Mouse (Mus musculus) CH12.LX (cell line): ENCODE data around the gene Cmpk2. TPM values are rescaled to one million over a fixed set of nuclear protein-coding genes. Genes with fewer than 3 reads are reported as not detected.

Experiments used
- DNase-seq: peaks from one replicate; pipeline ENCODE4 v3.0.0-alpha.2; 2013; ENCODE audit errors: extremely low read depth
- H3K27ac ChIP-seq: 2 replicates; pipeline ENCODE4 v1.5.1; 2012; ENCODE audit warnings: low read depth, mild to moderate bottlenecking, control low read depth, moderate library complexity; ENCODE audit not compliant: insufficient read depth
- H3K27me3 ChIP-seq: replicated peaks from 2 replicates; pipeline ENCODE3; 2012; ENCODE audit warnings: inconsistent platforms
- H3K36me3 ChIP-seq, 2 experiments: replicated peaks in 1 of 2; 2 replicates each; pipeline versions ENCODE3 to v1.6.1; 2012; ENCODE audit warnings: inconsistent platforms in 1 of 2, low read length in 1 of 2, mild to moderate bottlenecking in 1 of 2, mixed read lengths in 1 of 2, moderate library complexity in 1 of 2; ENCODE audit not compliant: control insufficient read depth in 1 of 2, insufficient read depth in 1 of 2
- H3K4me1 ChIP-seq, 2 experiments: 2 replicates each; pipeline ENCODE4 v1.6.1; 2012; ENCODE audit warnings: inconsistent platforms in 1 of 2, moderate library complexity in 1 of 2; ENCODE audit not compliant: insufficient read depth in 2 of 2, control insufficient read depth in 1 of 2
- H3K4me2 ChIP-seq: 2 replicates; pipeline ENCODE4 v1.6.1; 2012; ENCODE audit warnings: low read depth, mild to moderate bottlenecking, control low read depth; ENCODE audit not compliant: poor library complexity, insufficient read depth, severe bottlenecking
- H3K4me3 ChIP-seq, 3 experiments: fragments of 150-350 bp in 1 of 3; sonication (generic) in 1 of 3; replicated peaks in 1 of 3; 2 replicates each; pipeline versions ENCODE3 to v1.5.1; 2011 to 2012; ENCODE audit warnings: low read depth in 2 of 3, low read length in 2 of 3, mild to moderate bottlenecking in 2 of 3, moderate library complexity in 2 of 3, control low read depth in 1 of 3, improper control_type of control experiment in 1 of 3, inconsistent platforms in 1 of 3, mixed read lengths in 1 of 3; ENCODE audit not compliant: poor library complexity in 1 of 3
- H3K79me2 ChIP-seq: replicated peaks from 2 replicates; pipeline ENCODE4 v1.6.1; 2012; ENCODE audit warnings: mild to moderate bottlenecking, moderate library complexity; ENCODE audit not compliant: control insufficient read depth, poor library complexity, insufficient read depth, severe bottlenecking; ENCODE audit errors: extremely low read depth
- H3K9ac ChIP-seq: 2 replicates; pipeline ENCODE4 v1.6.1; 2012; ENCODE audit warnings: low read depth, mild to moderate bottlenecking, control low read depth, moderate library complexity; ENCODE audit not compliant: insufficient read depth
- H3K9me3 ChIP-seq: replicated peaks from 2 replicates; pipeline ENCODE3; 2012; ENCODE audit warnings: low read length, inconsistent platforms, mixed read lengths
- BHLHE40 ChIP-seq: IDR thresholded peaks from 2 replicates; pipeline ENCODE4 v1.6.1; 2011; ENCODE audit warnings: mild to moderate bottlenecking, low read depth, low read length, improper control_type of control experiment
- CHD1 ChIP-seq: IDR thresholded peaks from 2 replicates; pipeline ENCODE4 v1.6.1; 2012; ENCODE audit warnings: low read depth, low read length, improper control_type of control experiment, inconsistent platforms
- CHD2 ChIP-seq: IDR thresholded peaks from 2 replicates; pipeline ENCODE4 v1.6.1; 2011; ENCODE audit warnings: low read length, improper control_type of control experiment
- CTCF ChIP-seq, 2 experiments: IDR thresholded peaks in 1 of 2; conservative IDR thresholded peaks in 1 of 2; 2 replicates each; pipeline ENCODE4 v1.5.1; 2011 to 2012; ENCODE audit warnings: low read depth in 2 of 2, low read length in 2 of 2, improper control_type of control experiment in 1 of 2, inconsistent platforms in 1 of 2, mild to moderate bottlenecking in 1 of 2, moderate library complexity in 1 of 2
- E2F4 ChIP-seq: IDR thresholded peaks from 2 replicates; pipeline ENCODE4 v1.6.1; 2011; ENCODE audit warnings: low read depth, low read length, improper control_type of control experiment; ENCODE audit not compliant: insufficient replicate concordance
- ELF1 ChIP-seq: IDR thresholded peaks from 2 replicates; pipeline ENCODE4 v1.6.1; 2014; ENCODE audit warnings: low read depth, mild to moderate bottlenecking, inconsistent platforms, low read length, improper control_type of control experiment
- ETS1 ChIP-seq: conservative IDR thresholded peaks from 2 replicates; pipeline ENCODE4 v1.6.1; 2012; ENCODE audit warnings: low read depth, mild to moderate bottlenecking, inconsistent platforms, low read length, improper control_type of control experiment, moderate library complexity
- HCFC1 ChIP-seq: IDR thresholded peaks from 2 replicates; pipeline ENCODE4 v1.6.1; 2012; ENCODE audit warnings: low read depth, mild to moderate bottlenecking, inconsistent platforms, low read length, improper control_type of control experiment
- MAX ChIP-seq: IDR thresholded peaks from 2 replicates; pipeline ENCODE4 v1.6.1; 2011; ENCODE audit warnings: low read length, improper control_type of control experiment
- MEF2A ChIP-seq: IDR thresholded peaks from 2 replicates; pipeline ENCODE4 v1.6.1; 2014; ENCODE audit warnings: low read depth, mild to moderate bottlenecking, inconsistent platforms, low read length, improper control_type of control experiment, borderline replicate concordance
- MXI1 ChIP-seq: IDR thresholded peaks from 2 replicates; pipeline ENCODE4 v1.6.1; 2011; ENCODE audit warnings: mild to moderate bottlenecking, low read depth, low read length, improper control_type of control experiment
- MYC ChIP-seq: IDR thresholded peaks from 2 replicates; pipeline ENCODE4 v1.6.1; 2011; ENCODE audit warnings: low read depth, mild to moderate bottlenecking, improper control_type of control experiment, low read length
- RCOR1 ChIP-seq: conservative IDR thresholded peaks from 2 replicates; pipeline ENCODE4 v1.6.1; 2012; ENCODE audit warnings: low read depth, mild to moderate bottlenecking, inconsistent platforms, low read length, improper control_type of control experiment
- SIN3A ChIP-seq: IDR thresholded peaks from 2 replicates; pipeline ENCODE4 v1.6.1; 2012; ENCODE audit warnings: low read length, improper control_type of control experiment, inconsistent platforms
- UBTF ChIP-seq: IDR thresholded peaks from 2 replicates; pipeline ENCODE4 v1.6.1; 2012; ENCODE audit warnings: low read depth, mild to moderate bottlenecking, inconsistent platforms, low read length, improper control_type of control experiment, moderate library complexity
- USF2 ChIP-seq: conservative IDR thresholded peaks from 2 replicates; pipeline ENCODE4 v1.6.1; 2011; ENCODE audit warnings: low read depth, low read length, improper control_type of control experiment
- ZMIZ1 ChIP-seq: IDR thresholded peaks from 2 replicates; pipeline ENCODE4 v1.6.1; 2012; ENCODE audit warnings: low read depth, mild to moderate bottlenecking, inconsistent platforms, low read length, improper control_type of control experiment
- dilution Hi-C: fragments of 300-500 bp; cut with MboI; formaldehyde crosslinking; loops from 2 replicates; pipeline ENCODE4 v1.14.3; 2020; ENCODE audit warnings: low sequenced_read_pairs; ENCODE audit not compliant: extremely low pct_unique_long_range_greater_than_20kb, extremely low pct_ligation_motif_present
- in situ Hi-C: fragments of 300-500 bp; cut with MboI; formaldehyde crosslinking; loops from 3 replicates; pipeline ENCODE4 v1.14.3; 2019; ENCODE audit warnings: low sequenced_read_pairs, low pct_ligation_motif_present, low pct_unique_long_range_greater_than_20kb, mixed read lengths
- polyA plus RNA-seq: library from polyadenylated mRNA; unstranded; fragments of >175 nt; gene quantifications from 2 replicates; pipeline ENCODE4 v1.2.1, GENCODE M21; 2012; ENCODE audit warnings: low read depth; ENCODE audit not compliant: insufficient read length
- total RNA-seq, 2 experiments: library from RNA; depleted of rRNA; stranded (reverse); fragments of 300-350 nt in 1 of 2; fragments of >200 nt in 1 of 2; gene quantifications; 2 replicates each; pipeline ENCODE4 v1.2.3; 2012 to 2014

The Cmpk2 gene
- total and polyA plus RNA-seq, 3 experiments, result 0.15 to 0.47 TPM; not detected in 1

DNA sequence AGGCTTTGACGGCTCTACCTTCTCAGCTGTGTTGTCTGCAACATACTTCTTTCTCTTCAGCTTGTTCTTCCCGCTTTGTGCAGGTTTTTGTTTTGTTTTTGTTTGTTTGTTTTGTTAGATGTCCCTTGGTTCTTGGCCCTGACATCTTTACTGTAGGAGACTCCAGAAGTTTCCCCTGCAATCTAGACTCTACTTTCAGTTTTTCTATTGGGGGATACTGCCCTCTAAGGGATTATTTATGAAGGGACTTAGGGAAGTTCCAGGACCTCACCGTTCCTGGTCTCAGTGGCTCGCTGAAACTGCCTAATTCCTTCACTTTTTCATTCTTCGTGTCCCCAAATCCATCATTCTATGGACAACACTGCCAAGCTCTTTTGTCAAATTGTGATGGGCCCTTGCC, 3.4 kb upstream of the Cmpk2 start:
- Histone ChIP-seq H3K27me3 (peaks cover 3% of the 10 kb centered on the region), H3K4me2 (no peak overlapping the region), H3K36me3 (no peaks in the 10 kb centered on the region), H3K9me3 (no peaks in the 10 kb centered on the region), H3K9ac (no peak overlapping the region), H3K79me2 (no peaks in the 10 kb centered on the region), H3K27ac (no peak overlapping the region), H3K4me3 (no peak overlapping the region), H3K4me1 (peaks cover 0 to 16% of the 10 kb centered on the region in 2 experiments; a peak in 3 of 4 replicates)
- no peak for TF ChIP-seq ELF1
- no peak for TF ChIP-seq MAX
- dilution Hi-C loops (no loop called here), in situ Hi-C loops (no loop called here)
- no peak for DNase-seq

DNA sequence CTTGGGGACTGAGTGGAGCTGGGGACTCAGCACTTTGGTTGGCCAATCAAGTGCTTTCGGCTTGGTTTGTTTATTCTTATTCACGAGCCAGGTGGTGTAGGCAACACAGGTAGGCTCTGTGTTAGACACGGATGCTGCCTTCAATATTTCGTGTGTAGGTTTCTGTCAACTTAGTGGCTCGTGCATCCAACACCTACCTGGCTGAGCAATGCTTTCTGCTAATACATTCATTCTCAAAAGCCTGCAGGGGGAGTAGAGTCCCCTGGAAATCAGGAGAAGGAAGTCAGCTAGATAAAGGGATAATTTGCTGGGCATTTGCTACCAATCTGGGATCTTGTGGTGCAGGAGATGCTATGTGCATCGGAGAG, 1.0 kb downstream of the Cmpk2 start:
- Histone ChIP-seq H3K27ac (no peak overlapping the region), H3K27me3 (peaks cover 7% of the 10 kb centered on the region), H3K4me3 (peak overlapping the region in 2 of 3 experiments; percentile 35 to 47), H3K9me3 (no peaks in the 10 kb centered on the region), H3K79me2 (no peaks in the 10 kb centered on the region), H3K9ac (no peak overlapping the region), H3K4me2 (peak overlapping the region; percentile 85), H3K36me3 (no peaks in the 10 kb centered on the region), H3K4me1 (peaks cover 0 to 15% of the 10 kb centered on the region in 2 experiments; a peak in 3 of 4 replicates)
- in situ Hi-C loops (no loop called here), dilution Hi-C loops (no loop called here)
- TF ChIP-seq SIN3A (no peak), USF2 (no peak), E2F4 (no peak), UBTF (no peak), CTCF (conservative IDR thresholded peaks at IDR 0.05 in 1 of 2, IDR thresholded peaks at IDR 0.05 in 1 of 2; ENCODE audit: low read depth in 2 of 2, low read length in 2 of 2) (no peak), ZMIZ1 (no peak), RCOR1 (no peak), ELF1 (no peak), CHD1 (no peak), ETS1 (no peak), HCFC1 (no peak), MAX (no peak), CHD2 (no peak), MEF2A (no peak)
- no peak for DNase-seq

DNA sequence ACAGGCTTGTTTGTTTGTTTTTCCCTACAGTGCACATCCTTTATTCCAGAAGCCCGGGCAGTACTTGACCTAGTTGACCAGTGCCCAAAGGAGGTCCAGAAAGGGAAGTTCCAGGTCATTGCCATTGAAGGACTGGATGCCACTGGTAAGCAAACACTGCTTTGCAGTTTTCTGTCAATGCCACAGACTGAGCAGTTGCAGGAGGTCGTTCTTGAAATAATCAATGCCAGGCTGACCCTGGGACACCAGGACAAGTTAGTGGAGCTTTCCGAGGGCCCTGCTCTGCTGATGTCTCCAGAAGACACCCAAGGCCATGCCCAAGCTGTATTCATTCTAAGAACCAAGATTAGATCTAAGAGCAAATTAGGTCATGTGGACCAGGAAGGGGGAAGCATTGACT, 2.4 kb downstream of the Cmpk2 start:
- Histone ChIP-seq H3K9me3 (no peaks in the 10 kb centered on the region), H3K4me1 (peaks cover 0 to 15% of the 10 kb centered on the region in 2 experiments; a peak in 3 of 4 replicates), H3K4me3 (no peak overlapping the region)

More for the DNA sequence above, 2.4 kb downstream of the Cmpk2 start:
- dilution Hi-C loops, result no loop called here
- Histone ChIP-seq H3K4me2 (no peak overlapping the region), H3K79me2 (no peaks in the 10 kb centered on the region), H3K27ac (no peak overlapping the region), H3K36me3 (no peaks in the 10 kb centered on the region), H3K27me3 (peaks cover 7% of the 10 kb centered on the region), H3K9ac (no peak overlapping the region)
- TF ChIP-seq UBTF (no peak), MYC (no peak), BHLHE40 (no peak), MXI1 (no peak)
- in situ Hi-C loops, result no loop called here
- DNase-seq, result no peak
